Mouse (Mus musculus) spleen, postnatal 36 days (tissue): Measurements from ENCODE around the gene Trim71.

ENCODE experiments used
- DNase-seq, 2 experiments: peaks; one replicate each; pipeline ENCODE4 v3.0.0; 2022; ENCODE audit warnings: low spot score in 2 of 2, mixed read lengths in 1 of 2

Trim71 gene

DNA sequence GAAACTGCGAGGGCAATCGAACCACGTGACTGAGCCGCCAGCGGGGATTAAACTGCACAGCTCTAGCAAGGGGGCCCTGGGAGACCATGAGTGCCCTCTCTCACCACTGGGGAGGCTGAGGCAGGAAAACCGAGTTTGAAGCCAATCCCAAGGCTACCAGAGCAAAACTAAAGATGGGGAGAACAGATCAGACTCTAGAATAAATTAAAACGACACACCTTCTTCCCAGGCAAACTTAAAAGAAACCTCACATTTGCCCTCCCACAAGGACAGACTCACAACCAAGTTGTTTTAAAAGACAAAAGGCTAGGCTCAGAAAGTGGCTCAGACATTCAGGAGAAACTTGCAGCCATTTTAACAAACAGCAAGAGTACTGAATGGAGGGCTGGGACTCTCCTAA lies 7.1 kb downstream of the Trim71 start:
- no peak for DNase-seq

DNA sequence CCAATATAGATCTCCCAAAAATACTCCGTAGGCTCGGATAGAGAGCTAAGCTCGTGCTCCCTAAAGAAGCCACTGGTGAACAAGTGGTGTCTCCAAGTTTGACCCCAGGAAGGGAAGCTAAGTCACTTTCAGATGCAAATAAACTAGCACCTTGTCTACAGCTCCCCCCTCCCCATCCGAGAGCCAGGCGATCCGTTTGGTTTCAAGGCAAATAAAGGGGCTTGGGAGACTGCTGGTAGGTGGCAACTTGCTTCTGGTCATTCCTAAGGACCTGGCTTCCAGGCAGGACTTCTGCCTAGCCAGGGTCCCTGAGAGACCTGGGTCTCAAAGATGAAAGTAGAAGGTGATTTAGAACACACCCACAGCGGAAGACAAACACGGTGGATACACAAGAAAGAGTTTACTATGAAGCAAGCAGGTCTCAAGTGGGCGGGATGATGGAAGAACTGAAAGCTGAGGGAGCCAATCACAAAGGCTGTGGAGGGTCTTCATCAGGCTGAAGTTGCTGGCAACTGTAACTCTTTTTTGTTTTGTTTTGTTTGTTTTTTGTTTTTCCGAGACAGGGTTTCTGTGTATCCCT lies 7.8 kb downstream of the Trim71 start:
- DNase-seq, result no peak

DNA sequence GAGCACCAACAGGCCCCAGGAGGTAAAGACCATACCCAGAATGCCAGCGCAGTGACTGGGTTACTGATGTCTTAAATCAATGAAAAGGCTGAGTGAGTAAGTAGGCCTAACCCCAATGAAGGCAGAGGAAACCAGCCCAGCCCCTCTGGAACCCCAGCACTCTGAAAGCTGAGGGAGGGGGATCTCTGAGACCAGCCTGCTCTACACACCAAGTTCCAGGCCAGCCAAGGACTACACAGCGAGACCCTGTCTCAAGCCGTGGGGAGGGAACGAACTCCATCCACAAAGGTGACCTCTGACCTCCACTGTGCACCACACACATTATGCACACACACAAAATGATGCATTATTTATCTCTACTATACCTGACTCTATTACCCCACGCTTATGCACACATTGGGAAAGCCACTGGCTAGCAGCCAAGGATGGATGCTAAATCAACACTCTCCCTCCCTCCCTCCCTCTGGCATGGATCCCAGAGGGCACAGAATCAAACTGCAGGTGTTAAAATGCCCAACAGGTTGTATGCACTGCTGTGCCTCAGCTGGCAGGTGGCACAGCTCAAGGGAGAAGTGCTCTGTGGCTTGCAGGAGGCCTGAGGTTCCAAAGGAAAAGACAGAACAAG lies 9.7 kb downstream of the Trim71 start:
- DNase-seq, result no peak

GRCm38 (mm10) chr9:114553828-114554227 lies 10.3 kb downstream of the Trim71 start:
- DNase-seq, result no peak

DNA sequence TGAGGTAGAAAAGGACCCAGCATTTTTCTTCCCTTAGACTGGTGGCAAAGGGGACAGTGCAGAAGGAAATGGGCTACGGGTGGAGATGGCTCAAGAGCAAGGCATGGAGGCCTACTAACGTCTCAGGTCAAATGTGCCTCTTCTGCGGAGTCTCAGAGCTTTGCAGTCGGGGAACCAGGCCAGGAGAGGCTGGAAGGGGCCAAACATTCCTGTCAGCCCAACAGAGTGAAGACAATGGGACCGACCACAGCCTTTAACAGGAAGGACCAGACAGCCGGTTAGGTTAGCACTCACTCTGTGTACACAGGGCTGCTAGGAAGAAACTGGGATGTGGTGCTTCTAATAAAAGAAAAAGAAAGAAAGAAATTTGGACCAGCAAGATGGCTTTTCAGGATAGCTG lies 14.1 kb downstream of the Trim71 start:
- DNase-seq, result no peak

DNA sequence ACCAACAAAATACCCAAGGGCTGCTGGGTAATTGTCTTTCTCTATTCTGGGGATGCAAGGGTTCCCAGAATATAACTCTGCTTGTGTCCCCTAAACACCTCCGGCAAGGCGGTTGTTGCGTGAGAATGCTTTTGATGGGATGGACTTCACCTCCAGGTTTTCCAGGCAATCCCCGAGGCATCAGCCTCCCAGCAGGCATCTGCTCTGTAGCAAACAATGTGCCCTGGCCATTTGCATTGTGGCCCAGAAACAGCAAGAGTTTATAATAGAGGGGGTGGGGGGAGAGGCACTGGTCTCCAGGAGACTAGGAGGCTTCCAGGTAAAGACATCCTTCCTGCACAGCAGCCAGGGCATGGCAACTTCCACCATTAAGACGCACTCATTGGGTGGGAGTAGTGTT lies 15.1 kb downstream of the Trim71 start:
- no peak for DNase-seq

- DNase-seq, result no peak
Measured at GRCm38 (mm10) chr9:114548496-114548895, 15.7 kb downstream of the Trim71 start.

- no peak for DNase-seq
Measured at GRCm38 (mm10) chr9:114547643-114548077, 16.5 kb downstream of the Trim71 start.

- DNase-seq, result no peak
Measured at GRCm38 (mm10) chr9:114546765-114547164, 17.4 kb downstream of the Trim71 start.

DNA sequence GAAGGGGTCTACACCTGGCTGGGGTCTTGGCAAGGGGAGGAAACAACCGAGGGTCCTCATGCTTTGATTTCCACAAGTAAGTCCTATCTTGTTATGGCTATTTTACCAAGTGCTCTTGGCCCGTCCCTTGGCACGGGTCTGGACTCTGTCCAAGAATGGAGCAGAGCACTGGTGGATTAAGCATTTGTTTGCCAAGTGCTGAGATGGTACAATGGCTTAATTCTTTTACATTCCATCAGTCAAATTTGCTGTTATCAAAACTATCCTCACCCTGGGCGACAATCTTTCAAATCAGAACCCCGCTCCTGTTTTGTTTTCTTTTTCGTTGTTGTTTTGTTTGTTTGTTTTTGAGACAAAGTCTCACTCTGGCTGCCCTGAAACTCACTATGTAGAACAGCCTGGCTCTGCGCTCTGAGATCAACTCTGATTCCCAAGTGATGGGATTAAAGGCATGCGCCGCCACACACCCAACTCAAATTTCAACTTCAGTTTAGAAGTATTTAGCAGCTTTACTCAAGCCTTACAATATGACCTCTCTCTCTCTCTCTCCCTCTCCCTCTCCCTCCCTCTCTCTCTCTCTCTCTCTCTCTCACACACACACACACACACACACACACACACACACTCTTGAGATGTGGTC lies 19.3 kb downstream of the Trim71 start:
- no peak for DNase-seq

DNA sequence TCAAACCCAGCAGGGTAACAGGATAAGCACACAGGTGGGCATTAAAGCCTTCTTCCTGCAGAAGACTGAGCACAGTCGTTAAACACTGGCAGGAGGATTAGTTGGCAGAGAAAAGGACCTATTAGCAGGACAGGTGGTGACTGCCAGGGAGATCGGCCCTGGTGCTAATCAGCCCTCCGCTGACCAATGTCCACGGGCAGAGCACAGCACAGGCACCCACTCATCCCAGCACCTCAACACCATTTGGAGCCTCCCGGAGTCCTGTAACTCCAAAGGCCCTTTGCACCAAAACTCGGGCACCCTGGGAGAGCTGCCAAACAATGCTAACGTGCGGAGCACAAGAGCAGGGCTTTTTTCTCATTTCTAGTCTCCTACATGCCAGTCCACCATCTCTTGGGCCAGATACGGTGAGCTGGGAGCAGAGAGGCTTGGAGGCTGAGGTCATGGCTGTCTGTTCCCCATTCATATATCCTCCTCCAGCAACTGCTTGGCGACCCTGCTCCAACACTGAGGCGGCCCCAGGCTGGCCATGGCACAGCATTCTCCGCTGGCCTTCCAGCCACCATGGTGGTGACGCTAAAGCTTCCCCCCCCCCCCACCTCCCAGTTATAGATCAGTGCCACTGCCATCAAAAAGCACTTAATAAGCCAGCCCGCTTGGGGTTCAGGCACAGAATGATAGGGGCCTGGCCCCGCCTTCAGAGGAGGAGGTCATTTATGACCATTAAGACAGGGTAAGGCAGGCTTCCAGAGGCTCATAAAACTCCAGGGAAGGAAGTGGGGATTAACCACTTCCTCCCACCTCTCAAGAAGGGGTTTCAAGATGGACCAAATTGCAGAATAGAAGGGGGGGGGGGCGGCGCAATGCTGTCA lies 20.1 kb downstream of the Trim71 start:
- no peak for DNase-seq

- DNase-seq, result no peak
Measured at GRCm38 (mm10) chr9:114541279-114541741, 22.9 kb downstream of the Trim71 start.

DNA sequence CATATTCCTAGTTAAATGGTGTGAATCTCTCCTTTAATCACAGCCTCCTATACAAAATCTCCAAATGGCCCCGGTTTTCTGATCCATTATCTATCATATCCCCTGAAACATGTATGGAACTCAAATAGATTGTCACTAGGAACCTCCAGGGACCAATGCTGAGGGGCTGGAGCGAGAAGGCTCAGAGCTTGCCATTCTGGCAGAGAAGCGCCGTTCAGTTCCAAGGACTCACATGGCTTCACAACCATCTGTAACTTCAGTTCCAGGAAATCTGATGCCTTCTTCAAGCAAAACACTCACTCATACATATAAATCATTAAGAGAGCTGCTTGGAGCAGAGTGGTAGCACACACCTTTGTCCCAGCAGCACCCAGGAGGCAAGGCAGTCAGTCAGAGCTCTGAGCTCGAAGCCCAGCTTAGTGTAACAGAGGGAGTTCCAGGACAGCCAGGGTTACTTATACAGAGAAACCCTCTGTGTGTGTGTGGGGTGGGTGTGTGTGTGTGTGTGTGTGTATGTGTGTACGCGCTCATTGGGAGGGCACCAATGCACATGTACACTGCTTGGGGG lies 25.1 kb downstream of the Trim71 start:
- DNase-seq, result no peak

DNA sequence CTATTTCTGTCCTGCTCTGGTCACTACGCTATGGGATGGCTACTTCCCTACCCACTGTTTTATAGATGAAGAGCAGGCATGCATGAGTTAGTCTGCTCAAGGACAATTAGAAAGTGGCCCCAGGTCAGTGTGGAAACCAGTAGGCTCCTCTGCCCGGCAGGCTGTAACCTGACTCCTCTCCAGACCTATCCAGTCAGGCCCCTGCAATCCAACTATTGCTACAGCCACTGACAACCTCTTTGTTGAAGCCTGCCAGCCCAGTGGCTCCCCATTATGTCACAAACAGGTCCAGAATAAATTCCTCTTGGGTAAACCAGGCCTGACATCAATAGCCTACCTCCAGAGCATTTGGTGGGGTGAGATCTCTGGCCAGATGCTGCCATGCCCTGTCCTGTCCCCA lies 27.5 kb downstream of the Trim71 start:
- DNase-seq, result no peak

- DNase-seq, result no peak
Measured at GRCm38 (mm10) chr9:114534747-114535517, 29.2 kb downstream of the Trim71 start.

DNA sequence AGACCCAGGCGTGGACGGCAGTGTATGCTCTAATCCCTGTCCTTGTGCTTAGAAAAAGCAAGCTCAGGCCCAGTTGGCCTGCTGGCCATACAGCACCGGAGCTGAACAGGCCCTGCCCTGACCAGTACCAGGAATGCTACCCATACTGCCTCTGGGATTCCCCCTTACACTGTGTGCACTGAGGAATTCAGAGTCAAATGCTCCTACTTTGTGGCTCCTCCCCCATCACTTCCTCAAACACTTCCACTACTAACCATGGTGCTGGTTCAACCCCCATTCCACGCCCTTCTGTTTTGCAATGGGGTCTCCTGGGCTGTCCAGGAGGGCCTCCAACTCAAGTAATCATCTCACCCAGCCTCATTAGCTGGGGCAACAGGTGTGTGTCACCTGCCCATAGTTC lies 30.3 kb downstream of the Trim71 start:
- DNase-seq, result no peak

DNA sequence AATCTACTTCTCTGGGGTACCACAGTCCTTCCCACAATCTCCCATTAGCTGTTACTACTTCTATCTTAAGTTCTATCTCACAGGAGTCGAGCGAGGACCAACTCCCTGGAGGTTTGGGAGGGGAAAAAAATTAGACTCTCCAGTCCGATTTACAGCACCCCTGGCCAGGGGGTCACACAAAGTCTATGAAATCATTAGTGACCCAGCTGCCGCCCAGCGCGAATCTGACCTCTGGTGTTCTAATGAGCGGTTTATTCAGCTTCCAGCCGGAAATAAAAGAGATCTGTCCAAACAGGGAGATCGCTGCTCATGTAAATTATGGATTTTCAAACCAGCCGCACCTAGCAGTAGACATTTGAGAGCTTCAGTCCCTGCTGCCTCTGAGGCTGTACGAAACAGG lies 32.9 kb downstream of the Trim71 start:
- no peak for DNase-seq

GRCm38 (mm10) chr9:114528680-114529048 lies 35.5 kb downstream of the Trim71 start:
- no peak for DNase-seq

DNA sequence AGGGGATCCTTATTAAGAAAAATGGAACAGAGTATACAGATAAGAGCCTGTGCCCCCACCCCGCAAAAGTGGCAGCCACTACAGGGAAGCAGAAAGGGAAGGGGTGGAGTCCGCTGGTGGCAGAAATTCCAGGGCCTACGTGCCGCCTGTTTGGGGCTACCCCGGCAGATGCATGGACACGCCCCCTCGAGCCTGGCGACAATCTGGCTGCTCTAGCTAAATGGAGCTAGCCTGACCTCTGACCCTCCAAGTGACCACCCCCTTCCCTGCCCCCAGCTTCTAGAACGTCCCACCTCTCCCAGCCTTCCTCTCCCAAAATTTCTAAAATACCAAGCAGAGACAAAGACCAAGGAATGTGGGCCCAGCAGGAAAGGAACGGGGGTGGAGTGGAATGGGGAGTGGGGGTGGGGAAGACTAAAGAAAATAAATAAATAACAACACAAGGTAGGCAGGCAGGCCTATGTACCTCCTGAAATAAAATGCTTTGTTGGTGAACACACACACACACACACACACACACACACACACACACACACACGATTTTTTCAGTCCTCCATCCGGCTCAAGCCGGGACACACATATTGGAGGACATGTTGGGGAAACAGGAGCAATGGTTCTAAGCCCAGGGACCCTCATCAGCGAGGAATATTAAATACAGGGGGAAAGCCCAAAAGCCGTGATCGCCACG lies 36.0 kb downstream of the Trim71 start:
- no peak for DNase-seq

GRCm38 (mm10) chr9:114527085-114527484 lies 37.1 kb downstream of the Trim71 start:
- no peak for DNase-seq

- DNase-seq, result no peak
Measured at GRCm38 (mm10) chr9:114526581-114526980, 37.6 kb downstream of the Trim71 start.
